Mouse (Mus musculus): ENCODE data around the gene Trhr2.

- TF ChIP-seq CTCF (IDR thresholded peaks at IDR 0.05; ENCODE audit: low read depth) (no peak), EP300 (IDR thresholded peaks at IDR 0.05; ENCODE audit: low read depth) (no peak)
Measured at GRCm38 (mm10) chr8:122329553-122330239, 30.9 kb downstream of the Trhr2 start.
